Mouse (Mus musculus) hindbrain, embryonic 11.5 days (tissue): ENCODE measurements around the gene Mettl26. TPM values are rescaled to one million over a fixed set of nuclear protein-coding genes. Genes with fewer than 3 reads are reported as not detected.

Experiments used
- ATAC-seq: fragments of 200-750 bp; cut with Nextera tagmentation; 2 replicates; pipeline ENCODE4 v1.8.0; 2017; ENCODE audit warnings: mild to moderate bottlenecking, moderate TSS enrichment, moderate library complexity; ENCODE audit not compliant: low FRiP score
- DNase-seq: peaks from one replicate; pipeline ENCODE4 v3.0.0-alpha.2; 2015; ENCODE audit warnings: low spot score
- H3K27ac ChIP-seq: fragments of 300-500 bp; sonication (generic); 2 replicates; pipeline ENCODE4 v1.5.1; 2014; ENCODE audit warnings: mild to moderate bottlenecking, low read depth, low read length
- H3K27me3 ChIP-seq: fragments of 300-500 bp; sonication (generic); 2 replicates; pipeline ENCODE4 v1.6.1; 2014; ENCODE audit warnings: mild to moderate bottlenecking, low read length, moderate library complexity, mixed read lengths; ENCODE audit not compliant: control insufficient read depth, insufficient read depth
- H3K36me3 ChIP-seq: fragments of 300-500 bp; sonication (generic); 2 replicates; pipeline ENCODE4 v1.6.1; 2014; ENCODE audit warnings: mild to moderate bottlenecking, low read length, moderate library complexity, mixed read lengths; ENCODE audit not compliant: control insufficient read depth, insufficient read depth
- H3K4me1 ChIP-seq: fragments of 300-500 bp; sonication (generic); replicated peaks from 2 replicates; pipeline ENCODE4 v1.6.1; 2014; ENCODE audit warnings: low read length, mixed read lengths; ENCODE audit not compliant: control insufficient read depth, insufficient read depth
- H3K4me2 ChIP-seq: fragments of 300-500 bp; sonication (generic); replicated peaks from 2 replicates; pipeline ENCODE4 v1.6.1; 2014; ENCODE audit warnings: mild to moderate bottlenecking, low read depth, low read length
- H3K4me3 ChIP-seq: fragments of 300-500 bp; sonication (generic); 2 replicates; pipeline ENCODE4 v1.5.1; 2014; ENCODE audit warnings: low read depth, low read length
- H3K9ac ChIP-seq: fragments of 300-500 bp; sonication (generic); 2 replicates; pipeline ENCODE4 v1.6.1; 2014; ENCODE audit warnings: low read depth, low read length
- H3K9me3 ChIP-seq: fragments of 300-500 bp; sonication (generic); 2 replicates; pipeline ENCODE4 v1.6.1; 2016; ENCODE audit warnings: low read length; ENCODE audit not compliant: control insufficient read depth
- WGBS: fragments of 180-500 bp; shearing (Covaris S2); extraction: QIAGEN DNeasy Blood & Tissue Kit; methylation state at CpG from one replicate; pipeline ENCODE4 v1.1.7; 2014; 5-methylcytosine and 5-hydroxymethylcytosine counted together
- polyA plus RNA-seq: library from polyadenylated mRNA; unstranded; fragments of >200 nt; fragmentation: Nextera tagmentation; extraction: Ambion mirVana; gene quantifications from 2 replicates; pipeline ENCODE4 v1.2.1, GENCODE M21; 2014

Gene Mettl26
- polyA plus RNA-seq, 1 experiment from 2014 or later: 53.2 TPM

- Histone ChIP-seq H3K27ac (no peak overlapping the region), H3K36me3 (peaks cover 21% of the 10 kb centered on the region), H3K4me1 (peaks cover 37% of the 10 kb centered on the region), H3K9ac (no peak overlapping the region), H3K27me3 (no peaks in the 10 kb centered on the region), H3K4me2 (peak overlapping the region; percentile 7; the same call in 1 of the 2 replicates), H3K9me3 (no peaks in the 10 kb centered on the region), H3K4me3 (no peak overlapping the region)
- ATAC-seq (no peak), DNase-seq (no peak)
- 90% methylated on average over 7 of the region's 7 CpGs for WGBS
Observed at GRCm38 (mm10) chr17:25835301-25835700, 39.6 kb upstream of the Mettl26 start.

GRCm38 (mm10) chr17:25835816-25836215, 39.1 kb upstream of the Mettl26 start:
- Histone ChIP-seq H3K9me3 (no peaks in the 10 kb centered on the region), H3K4me3 (no peak overlapping the region; the same call in 1 of the 2 replicates), H3K4me1 (peaks cover 37% of the 10 kb centered on the region), H3K27ac (no peak overlapping the region), H3K9ac (no peak overlapping the region), H3K4me2 (peak overlapping the region; percentile 76; the same call in 1 of the 2 replicates), H3K27me3 (no peaks in the 10 kb centered on the region), H3K36me3 (peaks cover 26% of the 10 kb centered on the region)
- WGBS: 93% methylated on average over 16 of the region's 16 CpGs
- no peak for ATAC-seq
- no peak for DNase-seq

DNA sequence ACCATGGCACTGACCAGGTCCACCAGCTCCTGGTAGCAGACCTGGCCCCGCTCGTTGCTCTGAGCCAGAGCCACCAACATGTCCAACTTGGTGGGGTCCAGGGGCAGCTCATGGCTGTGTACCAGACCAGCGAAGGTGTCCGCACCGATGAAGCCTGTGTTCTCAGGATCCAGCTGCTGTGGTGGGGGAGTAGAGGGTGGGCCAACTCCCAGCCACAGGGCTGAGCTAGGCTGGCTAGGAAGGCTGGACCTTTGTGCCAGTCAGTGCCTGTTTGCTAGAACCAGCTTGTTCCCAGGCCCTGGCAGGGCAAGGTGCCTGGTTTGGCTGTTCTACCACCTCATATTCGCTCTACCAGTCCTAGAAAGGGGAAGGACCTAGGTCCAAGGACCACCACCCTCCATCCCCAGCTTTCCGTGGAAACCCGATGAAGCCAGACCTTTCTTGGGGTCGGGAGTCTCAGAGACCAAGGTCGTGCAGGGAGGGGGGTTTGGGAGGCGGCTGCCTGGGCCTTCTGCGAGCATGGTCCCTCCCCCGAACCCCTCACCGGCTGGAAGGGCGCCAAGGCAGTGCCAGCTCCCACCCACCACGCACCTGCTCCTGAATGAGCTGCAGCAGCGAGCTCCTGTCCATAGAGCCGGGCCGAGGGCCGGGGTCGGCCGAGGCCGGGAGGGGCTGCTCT, 38.3 kb upstream of the Mettl26 start:
- ATAC-seq (no peak), DNase-seq (no peak)
- peak overlapping the region; percentile 31 for H3K4me3 ChIP-seq
- H3K27me3 ChIP-seq: no peaks in the 10 kb centered on the region
- peak overlapping the region; percentile 66 for H3K27ac ChIP-seq
- H3K4me2 ChIP-seq: peak overlapping the region; percentile 76
- H3K36me3 ChIP-seq: peaks cover 23% of the 10 kb centered on the region
- H3K9me3 ChIP-seq: no peaks in the 10 kb centered on the region
- WGBS: 27% methylated on average over 21 of the region's 23 CpGs
- H3K9ac ChIP-seq: peak overlapping the region; percentile 68
- peaks cover 33% of the 10 kb centered on the region for H3K4me1 ChIP-seq

DNA sequence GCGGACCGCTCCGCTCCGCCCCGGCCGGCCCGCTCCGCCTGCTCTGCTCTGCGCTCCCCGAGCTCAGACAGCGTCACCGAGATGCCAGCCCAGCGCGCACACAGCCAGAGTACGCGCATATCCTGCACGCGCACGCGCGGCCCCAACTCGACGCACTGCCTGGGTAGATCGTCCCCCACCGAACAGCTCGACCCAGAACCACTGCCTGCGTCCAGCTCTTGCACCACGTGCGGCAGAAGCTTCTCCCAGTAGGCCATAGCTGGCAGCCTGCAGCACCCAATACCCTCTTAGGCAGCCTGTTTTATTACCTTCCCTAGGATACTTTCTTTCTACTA, 37.8 kb upstream of the Mettl26 start, which contains the start of gene Rhbdl1:
Gene Rhbdl1 (minus strand): TSS at position 220 of the 335 bp plus-strand sequence.
- H3K4me1 ChIP-seq: peaks cover 29% of the 10 kb centered on the region
- H3K4me3 ChIP-seq: peak within 1 kb of the TSS; percentile 31
- H3K36me3 ChIP-seq: peaks cover 26% of the 10 kb centered on the region
- H3K9me3 ChIP-seq: no peaks in the 10 kb centered on the region
- peak; percentile 73 for DNase-seq
- 0 out of 2 replicates have a peak, but pooled peaks have one; percentile 8 for ATAC-seq
- H3K27ac ChIP-seq: peak within 1 kb of the TSS; percentile 66
- peak within 1 kb of the TSS; percentile 76 for H3K4me2 ChIP-seq
- WGBS: 3% methylated on average over 24 of the region's 29 CpGs
- peak within 1 kb of the TSS; percentile 68 for H3K9ac ChIP-seq
- no peaks in the 10 kb centered on the region for H3K27me3 ChIP-seq

GRCm38 (mm10) chr17:25837533-25837932, 37.3 kb upstream of the Mettl26 start:
- peaks cover 27% of the 10 kb centered on the region for H3K36me3 ChIP-seq
- peak overlapping the region; percentile 66 for H3K27ac ChIP-seq
- no peaks in the 10 kb centered on the region for H3K9me3 ChIP-seq
- WGBS: 28% methylated on average over 3 of the region's 3 CpGs
- no peak overlapping the region; the same call in 1 of the 2 replicates for H3K9ac ChIP-seq
- no peaks in the 10 kb centered on the region for H3K27me3 ChIP-seq
- peak overlapping the region; percentile 76; the same call in 1 of the 2 replicates for H3K4me2 ChIP-seq
- ATAC-seq (no peak), DNase-seq (peak; percentile 47)
- H3K4me3 ChIP-seq: no peak overlapping the region
- H3K4me1 ChIP-seq: peaks cover 29% of the 10 kb centered on the region

DNA sequence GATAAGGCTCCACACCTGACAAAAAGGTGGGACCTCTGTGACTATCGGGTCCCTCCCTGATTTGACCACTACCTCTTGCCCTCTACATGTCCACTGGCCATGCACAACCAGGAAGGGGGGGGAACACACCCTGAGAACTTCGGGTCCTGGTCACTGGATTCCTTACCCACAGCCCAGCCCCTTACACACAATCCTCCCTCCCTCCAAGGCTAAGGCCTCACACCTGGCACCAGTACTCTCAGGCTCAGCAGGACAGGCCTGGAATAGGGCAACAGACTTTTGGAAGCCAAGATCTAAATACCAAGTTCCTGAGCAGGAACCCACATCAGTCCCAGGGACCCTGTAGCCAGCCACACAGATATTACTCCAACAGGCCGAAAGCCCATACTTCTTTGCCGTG, 36.0 kb upstream of the Mettl26 start:
- Histone ChIP-seq H3K36me3 (peaks cover 27% of the 10 kb centered on the region), H3K27ac (peak overlapping the region; percentile 27; the same call in 1 of the 2 replicates), H3K27me3 (no peaks in the 10 kb centered on the region), H3K4me2 (no peak overlapping the region), H3K4me3 (no peak overlapping the region), H3K4me1 (peaks cover 28% of the 10 kb centered on the region), H3K9me3 (no peaks in the 10 kb centered on the region), H3K9ac (no peak overlapping the region)
- ATAC-seq (no peak), DNase-seq (no peak)
- WGBS: 86% methylated on average over 4 of the region's 4 CpGs

DNA sequence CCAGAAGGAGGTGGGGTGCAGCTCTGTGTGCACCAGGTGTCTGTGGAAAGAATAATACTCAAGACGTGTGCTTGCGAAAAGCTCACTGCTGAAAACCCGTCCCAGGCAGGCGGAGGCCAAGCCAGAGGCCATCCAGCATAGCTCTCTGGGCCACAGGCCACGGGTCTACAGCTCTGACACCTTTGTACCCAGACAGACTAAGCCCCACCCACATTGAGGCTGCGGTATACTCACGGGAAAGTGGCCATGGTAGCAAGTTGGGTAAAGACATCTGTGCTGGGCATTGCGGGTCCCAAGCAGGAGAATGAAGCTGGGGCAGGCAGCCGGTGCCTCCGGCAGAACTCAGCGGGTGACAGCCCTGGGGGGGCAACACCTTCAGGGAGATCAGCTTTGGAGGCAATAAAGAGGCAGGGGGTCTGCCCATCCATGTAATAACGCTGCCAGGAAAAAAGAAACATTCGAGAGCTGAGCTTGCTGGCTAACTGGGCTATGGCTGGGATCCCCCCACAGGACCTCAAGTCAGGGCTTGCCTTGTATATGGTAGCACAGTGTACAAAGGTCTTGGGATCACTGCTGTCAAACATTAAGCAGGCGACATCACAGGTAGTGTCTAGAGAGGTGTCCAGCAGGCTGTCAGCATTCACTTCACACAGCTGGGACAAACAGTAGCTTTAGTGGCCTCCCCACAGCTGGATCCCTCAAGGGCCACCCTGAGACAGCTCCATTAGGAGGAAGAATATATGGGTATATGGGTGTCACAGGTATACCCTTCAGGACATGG, 35.2 kb upstream of the Mettl26 start:
- Histone ChIP-seq H3K27ac (no peak overlapping the region), H3K4me2 (no peak overlapping the region), H3K4me1 (peaks cover 21% of the 10 kb centered on the region), H3K9ac (no peak overlapping the region), H3K9me3 (no peaks in the 10 kb centered on the region), H3K27me3 (no peaks in the 10 kb centered on the region), H3K4me3 (no peak overlapping the region), H3K36me3 (peaks cover 27% of the 10 kb centered on the region)
- DNase-seq (no peak), ATAC-seq (no peak)
- 84% methylated on average over 14 of the region's 14 CpGs for WGBS

- Histone ChIP-seq H3K36me3 (peaks cover 24% of the 10 kb centered on the region), H3K9ac (no peak overlapping the region), H3K4me3 (no peak overlapping the region), H3K4me1 (peaks cover 17% of the 10 kb centered on the region), H3K9me3 (no peaks in the 10 kb centered on the region), H3K27me3 (no peaks in the 10 kb centered on the region), H3K4me2 (no peak overlapping the region), H3K27ac (no peak overlapping the region)
- no peak for ATAC-seq
- 96% methylated on average over 6 of the region's 6 CpGs for WGBS
- no peak for DNase-seq
Observed at GRCm38 (mm10) chr17:25840519-25840918, 34.4 kb upstream of the Mettl26 start.
